Mouse (Mus musculus): ENCODE measurements at regions not wholly inside any gene's neighbourhood (a gene's known extent, or its start where the extent isn't known, plus 50 kb on each side); places are given as distances from the start of the nearest gene placed in this dataset.

GRCm38 (mm10) chr5:47693478-47693877, 289.5 kb upstream of the Slit2 start:
- intact Hi-C loops (cut with DNase I), result no loop called here
- DNase-seq, result no peak

- intact Hi-C loops (cut with DNase I), result no loop called here
These were observed 289.0 kb upstream of the Slit2 start for GRCm38 (mm10) chr5:47693921-47694320.

GRCm38 (mm10) chr5:47694630-47695029, 288.3 kb upstream of the Slit2 start:
- intact Hi-C loops (cut with DNase I), result no loop called here

More at GRCm38 (mm10) chr5:47693921-47694320, 289.0 kb upstream of the Slit2 start:
- DNase-seq, result no peak

GRCm38 (mm10) chr5:47711553-47711952, 271.4 kb upstream of the Slit2 start:
- no peak for DNase-seq
- intact Hi-C loops (cut with DNase I), result no loop called here

More at GRCm38 (mm10) chr5:47694630-47695029, 288.3 kb upstream of the Slit2 start:
- DNase-seq, result no peak

- intact Hi-C loops (cut with DNase I), result no loop called here
- DNase-seq, result no peak
These were observed 268.6 kb upstream of the Slit2 start for GRCm38 (mm10) chr5:47714333-47714732.

- no peak for DNase-seq
- intact Hi-C loops (cut with DNase I), result no loop called here
These were observed 258.0 kb upstream of the Slit2 start for GRCm38 (mm10) chr5:47724911-47725310.

GRCm38 (mm10) chr5:47742727-47743126, 240.2 kb upstream of the Slit2 start:
- no peak for DNase-seq
- intact Hi-C loops (cut with DNase I), result no loop called here

GRCm38 (mm10) chr5:47745177-47745576, 237.8 kb upstream of the Slit2 start:
- DNase-seq, result no peak
- intact Hi-C loops (cut with DNase I), result no loop called here

- intact Hi-C loops (cut with DNase I), result no loop called here
These were observed 231.0 kb upstream of the Slit2 start for GRCm38 (mm10) chr5:47751907-47752306.

GRCm38 (mm10) chr5:47772642-47773353, 210.1 kb upstream of the Slit2 start:
- intact Hi-C loops (cut with DNase I), result no loop called here
- DNase-seq, result peak; percentile 34

More at GRCm38 (mm10) chr5:47751907-47752306, 231.0 kb upstream of the Slit2 start:
- DNase-seq, result no peak

- intact Hi-C loops (cut with DNase I), result no loop called here
- DNase-seq, result no peak
These were observed 209.6 kb upstream of the Slit2 start for GRCm38 (mm10) chr5:47773354-47773743.

- DNase-seq, result no peak
- intact Hi-C loops (cut with DNase I), result no loop called here
These were observed 202.1 kb upstream of the Slit2 start for GRCm38 (mm10) chr5:47780861-47781260.

GRCm38 (mm10) chr5:47781608-47782007, 201.3 kb upstream of the Slit2 start:
- intact Hi-C loops (cut with DNase I), result no loop called here
- DNase-seq, result no peak

- no peak for DNase-seq
These were observed 188.2 kb upstream of the Slit2 start for GRCm38 (mm10) chr5:47794639-47795272.

GRCm38 (mm10) chr5:47795273-47795672, 187.7 kb upstream of the Slit2 start:
- no peak for DNase-seq
- intact Hi-C loops (cut with DNase I), result no loop called here

More at GRCm38 (mm10) chr5:47794639-47795272, 188.2 kb upstream of the Slit2 start:
- intact Hi-C loops (cut with DNase I), result no loop called here

- DNase-seq, result no peak
- intact Hi-C loops (cut with DNase I), result no loop called here
These were observed 162.0 kb upstream of the Slit2 start for GRCm38 (mm10) chr5:47820936-47821335.

GRCm38 (mm10) chr5:47837998-47838397, 144.9 kb upstream of the Slit2 start:
- intact Hi-C loops (cut with DNase I), result no loop called here
- DNase-seq, result no peak

GRCm38 (mm10) chr5:47869701-47870100, 113.2 kb upstream of the Slit2 start:
- no peak for DNase-seq
- intact Hi-C loops (cut with DNase I), result no loop called here
